Mouse (Mus musculus): Measurements from ENCODE around the gene Efcab6. TPM values are rescaled to one million over a fixed set of nuclear protein-coding genes. Genes with fewer than 3 reads are reported as not detected.

The Efcab6 gene
- total and polyA plus RNA-seq, 3 experiments: not detected

- Histone ChIP-seq H3K36me3 (replicated peaks in 1 of 2; ENCODE audit: control insufficient read depth in 1 of 2, insufficient read depth in 1 of 2, low read length in 1 of 2) (no peaks in the 10 kb centered on the region), H3K4me2 (ENCODE audit: insufficient read depth, low read depth, poor library complexity, severe bottlenecking) (no peak overlapping the region), H3K4me1 (ENCODE audit: control insufficient read depth in 1 of 2, insufficient read depth in 2 of 2) (no peaks in the 10 kb centered on the region; a peak in 1 of 4 replicates), H3K27ac (ENCODE audit: insufficient read depth, low read depth) (no peak overlapping the region), H3K79me2 (replicated peaks; ENCODE audit: control insufficient read depth, extremely low read depth, insufficient read depth, poor library complexity, severe bottlenecking) (no peaks in the 10 kb centered on the region), H3K9ac (ENCODE audit: insufficient read depth, low read depth) (no peak overlapping the region), H3K9me3 (replicated peaks; ENCODE audit: low read length) (no peaks in the 10 kb centered on the region), H3K27me3 (replicated peaks) (peaks cover 73% of the 10 kb centered on the region), H3K4me3 (replicated peaks in 1 of 3; ENCODE audit: low read depth in 2 of 3, low read length in 2 of 3, poor library complexity in 1 of 3) (no peak overlapping the region)
- DNase-seq (ENCODE audit: extremely low read depth): no peak
- TF ChIP-seq ZNF384 (IDR thresholded peaks at IDR 0.05; ENCODE audit: low read depth, low read length): no peak
- TF ChIP-seq TCF12 (IDR thresholded peaks at IDR 0.05; ENCODE audit: low read depth, low read length): no peak
- no peak for TF ChIP-seq PAX5 (IDR thresholded peaks at IDR 0.05; ENCODE audit: low read length)
- TF ChIP-seq POLR2A (IDR thresholded peaks at IDR 0.05; ENCODE audit: low read depth, low read length): no peak
- no peak for TF ChIP-seq CTCF (conservative IDR thresholded peaks at IDR 0.05 in 1 of 2, IDR thresholded peaks at IDR 0.05 in 1 of 2; ENCODE audit: low read depth in 2 of 2, low read length in 2 of 2)
- no peak for TF ChIP-seq GABPA (IDR thresholded peaks at IDR 0.05; ENCODE audit: insufficient replicate concordance, low read depth, low read length)
- no peak for TF ChIP-seq JUND (conservative IDR thresholded peaks at IDR 0.05; ENCODE audit: low read depth, low read length)
- TF ChIP-seq HCFC1 (IDR thresholded peaks at IDR 0.05; ENCODE audit: low read depth, low read length): no peak
- TF ChIP-seq SMC3 (IDR thresholded peaks at IDR 0.05; ENCODE audit: low read depth, low read length): no peak
- no peak for TF ChIP-seq CHD1 (IDR thresholded peaks at IDR 0.05; ENCODE audit: low read depth, low read length)
- TF ChIP-seq JUN (IDR thresholded peaks at IDR 0.05; ENCODE audit: insufficient read depth, low read depth, low read length): no peak
- no peak for TF ChIP-seq MAZ (IDR thresholded peaks at IDR 0.05; ENCODE audit: low read depth, low read length)
- TF ChIP-seq ETS1 (conservative IDR thresholded peaks at IDR 0.05; ENCODE audit: low read depth, low read length): no peak
- no peak for TF ChIP-seq RAD21 (IDR thresholded peaks at IDR 0.05; ENCODE audit: low read depth, low read length)
- in situ Hi-C loops (cut with MboI; ENCODE audit: low pct_ligation_motif_present, low pct_unique_long_range_greater_than_20kb, low sequenced_read_pairs) (no loop called here), dilution Hi-C loops (cut with MboI; ENCODE audit: extremely low pct_ligation_motif_present, extremely low pct_unique_long_range_greater_than_20kb, low sequenced_read_pairs) (no loop called here)
Measured at GRCm38 (mm10) chr15:83883821-83884220, 181.4 kb downstream of the Efcab6 start.

- Histone ChIP-seq H3K4me1 (ENCODE audit: control insufficient read depth in 1 of 2, insufficient read depth in 2 of 2) (no peaks in the 10 kb centered on the region; a peak in 1 of 4 replicates), H3K4me2 (ENCODE audit: insufficient read depth, low read depth, poor library complexity, severe bottlenecking) (no peak overlapping the region), H3K79me2 (replicated peaks; ENCODE audit: control insufficient read depth, extremely low read depth, insufficient read depth, poor library complexity, severe bottlenecking) (no peaks in the 10 kb centered on the region), H3K9me3 (replicated peaks; ENCODE audit: low read length) (no peaks in the 10 kb centered on the region), H3K9ac (ENCODE audit: insufficient read depth, low read depth) (no peak overlapping the region), H3K27me3 (replicated peaks) (peaks cover 69% of the 10 kb centered on the region), H3K4me3 (replicated peaks in 1 of 3; ENCODE audit: low read depth in 2 of 3, low read length in 2 of 3, poor library complexity in 1 of 3) (no peak overlapping the region), H3K36me3 (replicated peaks in 1 of 2; ENCODE audit: control insufficient read depth in 1 of 2, insufficient read depth in 1 of 2, low read length in 1 of 2) (no peaks in the 10 kb centered on the region), H3K27ac (ENCODE audit: insufficient read depth, low read depth) (no peak overlapping the region)
- dilution Hi-C loops (cut with MboI; ENCODE audit: extremely low pct_ligation_motif_present, extremely low pct_unique_long_range_greater_than_20kb, low sequenced_read_pairs): no loop called here
- no peak for TF ChIP-seq PAX5 (IDR thresholded peaks at IDR 0.05; ENCODE audit: low read length)
- TF ChIP-seq NELFE (IDR thresholded peaks at IDR 0.05; ENCODE audit: low read depth, low read length): no peak
- TF ChIP-seq BHLHE40 (IDR thresholded peaks at IDR 0.05; ENCODE audit: low read depth, low read length): no peak
- TF ChIP-seq ZC3H11A (IDR thresholded peaks at IDR 0.05; ENCODE audit: low read depth, low read length): no peak
- no peak for TF ChIP-seq HCFC1 (IDR thresholded peaks at IDR 0.05; ENCODE audit: low read depth, low read length)
- TF ChIP-seq ETS1 (conservative IDR thresholded peaks at IDR 0.05; ENCODE audit: low read depth, low read length): no peak
- TF ChIP-seq MAZ (IDR thresholded peaks at IDR 0.05; ENCODE audit: low read depth, low read length): no peak
- no peak for TF ChIP-seq ZNF384 (IDR thresholded peaks at IDR 0.05; ENCODE audit: low read depth, low read length)
- no peak for TF ChIP-seq TBP (conservative IDR thresholded peaks at IDR 0.05; ENCODE audit: low read depth, low read length)
- TF ChIP-seq RCOR1 (conservative IDR thresholded peaks at IDR 0.05; ENCODE audit: low read depth, low read length): no peak
- no peak for TF ChIP-seq NRF1 (IDR thresholded peaks at IDR 0.05; ENCODE audit: low read depth, low read length)
- TF ChIP-seq SMC3 (IDR thresholded peaks at IDR 0.05; ENCODE audit: low read depth, low read length): no peak
- no peak for TF ChIP-seq USF2 (conservative IDR thresholded peaks at IDR 0.05; ENCODE audit: low read depth, low read length)
- no peak for TF ChIP-seq ZKSCAN1 (IDR thresholded peaks at IDR 0.05; ENCODE audit: borderline replicate concordance, low read depth, low read length)
- no peak for TF ChIP-seq MAFK (IDR thresholded peaks at IDR 0.05; ENCODE audit: insufficient replicate concordance, low read length)
- no peak for TF ChIP-seq MEF2A (IDR thresholded peaks at IDR 0.05; ENCODE audit: borderline replicate concordance, low read depth, low read length)
- TF ChIP-seq CHD2 (IDR thresholded peaks at IDR 0.05; ENCODE audit: low read length): no peak
- no peak for DNase-seq (ENCODE audit: extremely low read depth)
- in situ Hi-C loops (cut with MboI; ENCODE audit: low pct_ligation_motif_present, low pct_unique_long_range_greater_than_20kb, low sequenced_read_pairs): no loop called here
Measured at GRCm38 (mm10) chr15:83879845-83880244, 185.3 kb downstream of the Efcab6 start.
